Mouse (Mus musculus) adrenal gland, postnatal 36 days (tissue): Measurements from ENCODE around the gene Ly6g5c. TPM values are rescaled to one million over a fixed set of nuclear protein-coding genes. Genes with fewer than 3 reads are reported as not detected.
A peak's percentile ranks its signal among the peaks of the same experiment; 100 is the strongest.

Experiments used
- DNase-seq, 2 experiments: peaks; one replicate each; pipeline ENCODE4 v3.0.0; 2021; ENCODE audit warnings: mixed read lengths in 1 of 2
- total RNA-seq, 2 experiments: library from RNA; stranded (reverse); gene quantifications; 2 replicates each; pipeline ENCODE4 v1.2.3; 2021

Ly6g5c gene
- total RNA-seq, 2 experiments from 2014 or later, result not detected

- peak; percentile 47 to 67 for DNase-seq
Measured at GRCm38 (mm10) chr17:35140490-35140996, 32.5 kb downstream of the Ly6g5c start.

GRCm38 (mm10) chr17:35141971-35142370 is 33.9 kb downstream of the Ly6g5c start:
- DNase-seq, result peak; percentile 91 to 92

- no peak for DNase-seq
Measured at GRCm38 (mm10) chr17:35146139-35146538, 38.1 kb downstream of the Ly6g5c start.

DNA sequence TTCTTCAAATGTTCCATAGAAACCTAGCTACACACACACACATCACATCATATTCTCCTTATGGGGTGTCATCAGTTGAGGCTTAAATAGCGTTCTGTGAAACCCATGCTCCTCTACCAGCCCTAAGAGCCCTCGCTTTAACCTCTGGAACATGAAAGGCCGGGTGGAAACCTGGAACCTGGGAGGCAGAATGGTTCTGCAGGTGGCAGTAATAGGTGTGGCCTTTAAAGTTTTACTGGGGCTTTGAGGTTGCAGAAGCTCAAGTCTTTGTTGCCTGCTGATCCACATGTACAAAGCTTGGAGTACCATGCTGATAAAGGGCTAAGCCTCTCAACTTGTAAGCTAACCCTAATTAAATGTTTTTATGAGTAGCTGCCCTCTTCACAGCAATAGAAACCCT is 39.3 kb downstream of the Ly6g5c start:
- DNase-seq, result no peak

GRCm38 (mm10) chr17:35147922-35148639 is 40.0 kb downstream of the Ly6g5c start:
- peak in 1 of 2 experiments; percentile 12 for DNase-seq

- no peak for DNase-seq
Measured at GRCm38 (mm10) chr17:35152121-35152520, 44.0 kb downstream of the Ly6g5c start.

GRCm38 (mm10) chr17:35153077-35153476 is 45.0 kb downstream of the Ly6g5c start:
- DNase-seq, result no peak

DNA sequence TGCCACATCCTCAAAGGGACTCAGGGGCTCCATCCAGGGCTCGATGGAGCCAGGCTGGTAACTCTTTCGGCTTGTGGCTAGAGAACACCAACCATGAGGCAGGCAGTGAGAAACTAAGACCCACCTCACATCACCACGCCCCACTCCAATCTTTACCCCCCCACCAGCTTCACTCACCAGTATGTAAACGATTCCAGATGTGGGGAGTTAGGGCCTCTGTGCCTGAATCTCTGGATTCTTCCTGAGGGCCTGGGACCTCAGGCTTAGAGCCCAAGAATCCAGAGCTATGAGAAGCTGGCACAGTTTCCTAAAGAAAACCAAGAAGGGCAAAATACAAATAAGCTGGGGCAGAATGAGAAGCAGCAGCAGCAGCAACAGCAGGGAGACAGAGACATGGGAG is 45.9 kb downstream of the Ly6g5c start:
- no peak for DNase-seq

- no peak for DNase-seq
Measured at GRCm38 (mm10) chr17:35154616-35155015, 46.5 kb downstream of the Ly6g5c start.

DNA sequence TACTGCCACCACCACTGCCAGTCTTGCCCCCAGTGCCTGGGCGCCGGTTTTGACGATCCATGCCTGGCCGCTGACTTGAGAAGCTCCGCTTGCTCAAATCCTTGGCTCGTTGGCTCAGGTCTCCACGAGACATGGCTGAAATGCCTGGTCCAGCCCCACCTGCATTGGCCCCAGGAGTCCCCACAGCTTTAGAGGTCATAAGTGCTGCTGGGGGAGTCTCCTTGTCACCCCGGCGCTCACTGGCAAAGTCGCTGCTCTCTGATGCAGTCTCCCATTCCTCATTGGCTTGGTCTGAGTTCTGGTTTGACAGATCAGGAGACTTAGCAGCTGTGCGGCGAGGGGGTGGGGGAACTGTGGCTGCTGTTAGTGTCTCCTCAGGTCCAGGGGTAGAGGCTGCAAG is 47.4 kb downstream of the Ly6g5c start:
- no peak for DNase-seq

DNA sequence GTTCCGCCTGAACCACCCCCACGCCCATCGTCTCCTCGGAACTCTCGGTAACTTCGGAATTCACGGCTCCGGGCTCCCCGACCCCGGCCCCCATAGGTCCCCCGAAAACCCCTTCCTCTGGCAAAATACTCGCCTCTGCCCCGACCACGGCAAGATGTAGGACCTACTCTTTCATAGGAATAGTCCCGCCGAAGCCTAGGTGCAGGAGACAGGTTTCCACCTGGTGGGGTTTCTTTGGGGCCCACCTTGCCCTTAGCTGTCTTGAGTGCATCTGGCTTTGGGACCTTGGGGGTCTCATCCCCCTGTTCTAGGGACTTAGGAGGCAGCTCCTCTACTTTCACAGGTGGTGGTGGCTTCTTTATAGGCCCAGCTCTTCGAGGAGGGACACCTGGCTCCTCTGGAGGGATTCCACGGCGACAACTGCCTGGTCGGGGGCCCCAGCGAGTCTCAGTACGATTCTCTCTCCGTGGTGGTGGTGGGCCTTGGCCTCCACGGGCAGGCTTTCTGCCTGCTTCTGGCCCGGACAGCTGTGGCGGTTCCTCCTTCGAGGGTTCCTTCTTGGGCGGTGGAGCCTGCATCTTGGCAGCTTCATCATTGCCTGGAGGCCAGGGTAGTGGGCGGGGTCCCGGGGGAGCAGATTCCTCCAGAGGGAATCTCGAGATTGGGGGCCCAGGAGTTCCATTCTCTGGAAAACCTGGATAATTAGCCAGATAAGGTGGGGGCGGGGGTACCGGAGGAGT is 48.6 kb downstream of the Ly6g5c start:
- no peak for DNase-seq

DNA sequence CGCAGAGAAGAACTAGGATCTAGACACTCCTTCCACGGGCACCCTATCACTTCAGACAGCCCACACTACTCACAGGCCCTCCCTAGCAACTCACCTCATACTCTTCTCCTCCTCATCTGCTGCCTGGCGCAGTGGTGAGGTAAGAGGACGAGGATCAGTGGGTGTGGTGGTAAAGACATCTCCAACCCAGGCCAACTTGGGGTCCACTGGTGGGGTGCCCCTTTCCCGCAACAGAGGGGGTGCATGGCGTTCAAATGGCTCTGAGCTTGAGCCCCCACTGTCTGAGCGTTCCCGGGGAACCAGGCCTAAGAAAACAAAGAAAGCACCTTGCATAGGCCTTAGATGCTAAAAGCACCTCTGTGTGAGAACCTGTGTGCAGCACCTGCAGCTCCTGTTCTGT is 49.2 kb downstream of the Ly6g5c start:
- no peak for DNase-seq

DNA sequence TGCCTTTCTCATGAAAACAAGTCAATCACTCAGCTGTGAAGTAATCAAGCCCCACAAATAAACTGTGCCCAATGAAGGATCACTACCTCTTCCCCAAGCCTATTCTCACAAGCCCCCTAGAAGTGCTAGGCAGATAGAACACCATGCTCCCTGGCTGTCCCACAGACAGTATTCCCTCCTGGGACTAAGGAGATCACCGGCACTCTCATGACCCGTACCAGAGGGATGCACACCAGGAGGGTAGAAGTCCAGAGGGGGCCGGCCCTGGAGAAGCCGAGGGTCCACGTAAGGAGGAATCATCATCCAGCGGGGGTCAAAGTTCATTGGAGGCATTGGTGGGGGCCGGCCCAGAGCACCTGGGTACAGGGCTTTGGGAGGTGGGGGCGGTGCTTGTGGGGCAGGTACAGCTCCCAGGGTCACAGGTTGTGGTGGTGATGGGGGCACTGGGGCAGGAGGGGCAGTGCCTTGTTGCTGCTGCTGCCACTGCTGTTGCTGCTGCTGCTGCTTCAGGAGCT is 49.6 kb downstream of the Ly6g5c start:
- DNase-seq, result no peak

DNA sequence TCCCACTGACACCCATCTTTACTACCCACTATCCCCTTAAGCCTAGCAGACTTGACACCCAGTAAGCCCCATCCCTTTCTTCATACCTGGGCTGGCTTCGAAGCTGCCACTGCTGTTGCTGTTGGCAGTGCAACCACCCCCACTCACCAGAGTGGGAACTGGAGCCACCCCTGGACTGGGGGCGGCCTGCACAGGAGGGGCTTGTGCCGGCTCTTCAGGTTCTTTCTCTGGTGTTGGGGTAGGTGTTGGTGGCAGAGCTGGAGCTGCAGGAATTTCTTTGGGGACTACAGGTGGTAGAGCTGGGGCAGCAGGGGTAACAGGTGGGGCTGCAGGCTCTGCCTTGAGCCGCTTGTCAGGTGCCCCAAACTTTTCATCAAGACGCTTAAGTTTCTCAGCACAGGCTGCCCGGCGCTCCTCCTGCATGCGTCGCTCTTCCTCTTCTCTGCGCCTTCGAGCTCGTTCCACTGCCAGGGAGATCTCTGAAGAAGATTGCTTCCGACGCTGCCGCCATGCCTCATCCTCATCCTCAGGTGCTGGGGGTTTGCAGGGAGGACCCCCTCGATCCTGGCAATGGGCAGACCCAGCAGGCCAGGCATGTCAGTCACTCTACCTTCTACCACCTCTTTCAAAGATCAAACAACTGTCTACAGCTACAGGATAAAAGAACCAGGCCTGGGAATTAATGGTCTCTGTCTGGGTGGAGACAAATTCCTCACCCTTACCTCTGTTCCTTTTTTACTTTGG is 50.9 kb downstream of the Ly6g5c start:
- DNase-seq, result no peak

DNA sequence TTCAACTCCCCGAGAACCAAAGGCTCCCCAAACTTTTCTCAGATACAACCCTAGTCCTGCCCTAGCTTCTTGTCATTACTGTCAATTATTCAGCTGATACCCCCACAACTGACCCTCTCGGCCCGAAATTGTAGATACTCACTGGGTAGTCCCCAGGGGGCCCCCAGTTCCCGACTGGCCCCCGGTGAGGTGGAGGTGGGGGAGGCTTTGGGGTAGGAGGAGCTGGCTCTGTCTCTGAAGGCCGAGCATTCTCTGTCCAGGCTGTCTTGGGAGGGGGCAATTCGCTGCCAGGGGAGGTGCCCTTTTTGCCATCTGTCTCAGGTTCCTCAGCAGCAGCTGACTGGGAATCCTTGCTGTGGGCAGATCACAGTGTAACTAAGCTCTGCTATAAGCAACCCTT is 51.6 kb downstream of the Ly6g5c start:
- no peak for DNase-seq

DNA sequence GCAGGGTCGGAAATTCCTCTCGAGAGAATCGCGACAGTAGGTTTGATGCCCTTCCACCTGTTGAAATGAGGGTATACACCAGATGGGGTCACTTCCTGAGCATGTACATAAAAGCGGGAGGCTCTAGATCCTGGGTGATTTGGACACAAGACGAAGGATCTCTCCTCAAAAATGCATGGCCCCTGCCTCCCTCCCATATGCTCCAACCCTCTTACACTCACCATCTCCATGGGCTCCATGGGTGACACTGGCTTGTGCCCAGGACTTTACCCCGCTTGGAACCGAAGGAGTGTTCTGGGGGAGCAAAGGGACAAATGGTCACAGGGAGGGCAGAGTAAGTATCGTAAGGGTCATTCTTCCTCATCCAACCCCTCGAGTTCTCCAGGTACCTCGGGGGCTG is 53.3 kb downstream of the Ly6g5c start:
- no peak for DNase-seq

Other genes with a start within 250 kb of the Ly6g5c start
- gene Cfb, start 245.8 kb upstream of the Ly6g5c start, total RNA-seq, result 10 to 100 TPM; 11.4 to 20.9 TPM
- gene Zbtb12, start 228.8 kb upstream of the Ly6g5c start, total RNA-seq, result 10 to 100 TPM; 10.4 to 17.4 TPM
- gene Gm20547, start 226.2 kb upstream of the Ly6g5c start, total RNA-seq, result not detected
- gene C2, start 210.0 kb upstream of the Ly6g5c start, total RNA-seq, result 100 to 1,000 TPM in 1 of 2 experiments, 10 to 100 TPM in 1; 85.2 to 119 TPM
- gene Ehmt2, start 209.8 kb upstream of the Ly6g5c start, total RNA-seq, result 100 to 1,000 TPM; 124 to 143 TPM
- 1 to 10 TPM in 1 of 2 experiments, under 1 TPM in 1; 0.83 to 1.7 TPM for gene Slc44a4, start 193.8 kb upstream of the Ly6g5c start, total RNA-seq
- 10 to 100 TPM; 25.4 to 27.4 TPM for gene Neu1, start 177.0 kb upstream of the Ly6g5c start, total RNA-seq
- 100 to 1,000 TPM in 1 of 2 experiments, 10 to 100 TPM in 1; 80.1 to 206 TPM for gene Hspa1b, start 149.0 kb upstream of the Ly6g5c start, total RNA-seq
- gene Gm20481, start 138.4 kb upstream of the Ly6g5c start, total RNA-seq, result not detected
- 10 to 100 TPM; 36.0 to 86.1 TPM for gene Hspa1a, start 136.1 kb upstream of the Ly6g5c start, total RNA-seq
- gene Hspa1l, start 135.6 kb upstream of the Ly6g5c start, total RNA-seq, result under 1 TPM; 0.20 to 0.36 TPM
- gene Lsm2, start 126.4 kb upstream of the Ly6g5c start, total RNA-seq, result 10 to 100 TPM; 35.2 to 35.5 TPM
- gene Vars, start 107.3 kb upstream of the Ly6g5c start, total RNA-seq, result 10 to 100 TPM; 61.5 to 62.9 TPM
- under 1 TPM; 0.53 to 0.59 TPM for gene Vwa7, start 91.7 kb upstream of the Ly6g5c start, total RNA-seq
- 1 to 10 TPM in 1 of 2 experiments, under 1 TPM in 1; 0.82 to 1.3 TPM for gene Sapcd1, start 80.3 kb upstream of the Ly6g5c start, total RNA-seq
- 1 to 10 TPM in 1 of 2 experiments, under 1 TPM in 1; 0.95 to 1.6 TPM for gene Msh5, start 61.5 kb upstream of the Ly6g5c start, total RNA-seq
- gene Clic1, start 58.3 kb upstream of the Ly6g5c start, total RNA-seq, result 100 to 1,000 TPM in 1 of 2 experiments, 10 to 100 TPM in 1; 83.6 to 109 TPM
- 10 to 100 TPM; 16.1 to 18.2 TPM for gene Ddah2, start 49.2 kb upstream of the Ly6g5c start, total RNA-seq
- under 1 TPM in 1 of 2 experiments, not detected in 1; 0.56 TPM for gene Ly6g6c, start 42.9 kb upstream of the Ly6g5c start, total RNA-seq
- gene Mpig6b, start 42.1 kb upstream of the Ly6g5c start, total RNA-seq, result not detected
- gene Ly6g6e, start 31.4 kb upstream of the Ly6g5c start, total RNA-seq, result under 1 TPM in 1 of 2 experiments, not detected in 1; 0.50 TPM
- under 1 TPM in 1 of 2 experiments, not detected in 1; 0.43 TPM for gene Ly6g6d, start 30.2 kb upstream of the Ly6g5c start, total RNA-seq
- gene Ly6g6f, start 22.7 kb upstream of the Ly6g5c start, total RNA-seq, result not detected
- 10 to 100 TPM; 73.9 to 89.4 TPM for gene Abhd16a, start 19.0 kb upstream of the Ly6g5c start, total RNA-seq
- under 1 TPM; 0.26 to 0.43 TPM for gene Ly6g5b, start 7.1 kb downstream of the Ly6g5c start, total RNA-seq
- gene Gpank1, start 13.2 kb downstream of the Ly6g5c start, total RNA-seq, result 10 to 100 TPM; 11.1 to 12.1 TPM
- gene Csnk2b, start 13.8 kb downstream of the Ly6g5c start, total RNA-seq, result 100 to 1,000 TPM; 207 to 209 TPM
- 10 to 100 TPM; 25.0 to 29.5 TPM for gene D17H6S53E, start 18.1 kb downstream of the Ly6g5c start, total RNA-seq
- gene Apom, start 23.8 kb downstream of the Ly6g5c start, total RNA-seq, result not detected
- 100 to 1,000 TPM; 372 to 389 TPM for gene Bag6, start 26.9 kb downstream of the Ly6g5c start, total RNA-seq
- 100 to 1,000 TPM; 212 to 261 TPM for gene Prrc2a, start 56.6 kb downstream of the Ly6g5c start, total RNA-seq
- 1 to 10 TPM; 3.8 to 4.4 TPM for gene Aif1, start 67.8 kb downstream of the Ly6g5c start, total RNA-seq
- 1 to 10 TPM; 4.4 to 4.8 TPM for gene Lst1, start 80.2 kb downstream of the Ly6g5c start, total RNA-seq
- gene Ltb, start 86.2 kb downstream of the Ly6g5c start, total RNA-seq, result 1 to 10 TPM in 1 of 2 experiments, under 1 TPM in 1; 0.89 to 6.6 TPM
- under 1 TPM; 0.23 to 0.36 TPM for gene Tnf, start 93.7 kb downstream of the Ly6g5c start, total RNA-seq
- gene Lta, start 97.1 kb downstream of the Ly6g5c start, total RNA-seq, result under 1 TPM; 0.36 to 0.40 TPM
- gene Gm16181, start 112.6 kb downstream of the Ly6g5c start, total RNA-seq, result not detected
- 1 to 10 TPM; 4.8 to 6.7 TPM for gene Atp6v1g2, start 125.4 kb downstream of the Ly6g5c start, total RNA-seq
- 10 to 100 TPM; 15.5 to 20.1 TPM for gene Nfkbil1, start 127.5 kb downstream of the Ly6g5c start, total RNA-seq
- 100 to 1,000 TPM; 199 to 225 TPM for gene Ddx39b, start 133.5 kb downstream of the Ly6g5c start, total RNA-seq
- 100 to 1,000 TPM; 170 to 266 TPM for gene H2-D1, start 154.5 kb downstream of the Ly6g5c start, total RNA-seq
- 1 to 10 TPM; 3.3 to 4.5 TPM for gene H2-Q1, start 212.1 kb downstream of the Ly6g5c start, total RNA-seq
- 1 to 10 TPM; 1.4 to 1.9 TPM for gene H2-Q2, start 234.0 kb downstream of the Ly6g5c start, total RNA-seq